Mouse (Mus musculus): Measurements from ENCODE around the gene Stat2. TPM values are rescaled to one million over a fixed set of nuclear protein-coding genes. Genes with fewer than 3 reads are reported as not detected.
"Not testable (repeated sequence)": the region's sequence is repeated elsewhere in the genome, so short reads cannot be mapped to it uniquely, and the experiment has no call there.

Stat2 gene
- polyA plus RNA-seq, 1 experiment from 2014 or later: 11.8 TPM

- Histone ChIP-seq H3K4me3 (ENCODE audit: low read length) (0 out of 2 replicates have a peak overlapping the region, but pooled peaks have one; percentile 6), H3K27ac (ENCODE audit: low read depth, low read length) (no peak overlapping the region), H3K4me2 (replicated peaks; ENCODE audit: low read depth, low read length) (peak overlapping the region; percentile 15; the same call in 1 of the 2 replicates)
These were observed 23.2 kb upstream of the Stat2 start for GRCm38 (mm10) chr10:128247020-128247732.

GRCm38 (mm10) chr10:128250565-128250964, 19.8 kb upstream of the Stat2 start:
- Histone ChIP-seq H3K4me2 (replicated peaks; ENCODE audit: low read depth, low read length) (no peak overlapping the region), H3K36me3 (ENCODE audit: control insufficient read depth, insufficient read depth, low read length) (peaks cover 76% of the 10 kb centered on the region), H3K27me3 (ENCODE audit: control insufficient read depth, insufficient read depth, low read length) (no peaks in the 10 kb centered on the region), H3K4me3 (ENCODE audit: low read length) (no peak overlapping the region), H3K27ac (ENCODE audit: low read depth, low read length) (no peak overlapping the region), H3K4me1 (ENCODE audit: control insufficient read depth, insufficient read depth, low read length) (no peaks in the 10 kb centered on the region), H3K9ac (ENCODE audit: low read depth, low read length) (no peak overlapping the region), H3K9me3 (ENCODE audit: control insufficient read depth, low read length) (no peaks in the 10 kb centered on the region)
- WGBS: 95% methylated on average over 13 of the region's 13 CpGs
- ATAC-seq (ENCODE audit: low FRiP score, low TSS enrichment): no peak

More at GRCm38 (mm10) chr10:128247020-128247732, 23.2 kb upstream of the Stat2 start:
- ATAC-seq (ENCODE audit: low FRiP score, low TSS enrichment): peak; percentile 44; the same call in 1 of the 2 replicates
- Histone ChIP-seq H3K27me3 (ENCODE audit: control insufficient read depth, insufficient read depth, low read length) (no peaks in the 10 kb centered on the region), H3K9me3 (ENCODE audit: control insufficient read depth, low read length) (no peaks in the 10 kb centered on the region), H3K9ac (ENCODE audit: low read depth, low read length) (no peak overlapping the region), H3K36me3 (ENCODE audit: control insufficient read depth, insufficient read depth, low read length) (peaks cover 97% of the 10 kb centered on the region), H3K4me1 (ENCODE audit: control insufficient read depth, insufficient read depth, low read length) (no peaks in the 10 kb centered on the region)
- WGBS: 80% methylated on average over 17 of the region's 17 CpGs

- Histone ChIP-seq H3K4me1 (ENCODE audit: control insufficient read depth, insufficient read depth, low read length) (no peaks in the 10 kb centered on the region), H3K4me2 (replicated peaks; ENCODE audit: low read depth, low read length) (no peak within 1 kb of the TSS), H3K27me3 (ENCODE audit: control insufficient read depth, insufficient read depth, low read length) (no peaks in the 10 kb centered on the region), H3K9ac (ENCODE audit: low read depth, low read length) (no peak within 1 kb of the TSS), H3K9me3 (ENCODE audit: control insufficient read depth, low read length) (no peaks in the 10 kb centered on the region), H3K36me3 (ENCODE audit: control insufficient read depth, insufficient read depth, low read length) (peaks cover 44% of the 10 kb centered on the region), H3K27ac (ENCODE audit: low read depth, low read length) (no peak within 1 kb of the TSS), H3K4me3 (ENCODE audit: low read length) (no peak within 1 kb of the TSS)
- WGBS: 88% methylated on average over 4 of the region's 4 CpGs
- ATAC-seq (ENCODE audit: low FRiP score, low TSS enrichment): no peak
These were observed 16.6 kb upstream of the Stat2 start, which contains the start of gene Apon for GRCm38 (mm10) chr10:128253677-128254255. Gene Apon (plus strand): TSS chr10:128254096.

- Histone ChIP-seq H3K9me3 (ENCODE audit: control insufficient read depth, low read length) (no peaks in the 10 kb centered on the region), H3K4me3 (ENCODE audit: low read length) (no peak overlapping the region), H3K9ac (ENCODE audit: low read depth, low read length) (no peak overlapping the region), H3K4me1 (ENCODE audit: control insufficient read depth, insufficient read depth, low read length) (no peaks in the 10 kb centered on the region), H3K27ac (ENCODE audit: low read depth, low read length) (no peak overlapping the region), H3K27me3 (ENCODE audit: control insufficient read depth, insufficient read depth, low read length) (no peaks in the 10 kb centered on the region), H3K36me3 (ENCODE audit: control insufficient read depth, insufficient read depth, low read length) (peaks cover 24% of the 10 kb centered on the region), H3K4me2 (replicated peaks; ENCODE audit: low read depth, low read length) (no peak overlapping the region)
- ATAC-seq (ENCODE audit: low FRiP score, low TSS enrichment): no peak
- 84% methylated on average over 8 of the region's 8 CpGs for WGBS
These were observed 14.4 kb upstream of the Stat2 start for GRCm38 (mm10) chr10:128255925-128256324.

GRCm38 (mm10) chr10:128256328-128256727, 14.0 kb upstream of the Stat2 start:
- Histone ChIP-seq H3K27ac (ENCODE audit: low read depth, low read length) (no peak overlapping the region), H3K4me1 (ENCODE audit: control insufficient read depth, insufficient read depth, low read length) (no peaks in the 10 kb centered on the region), H3K4me2 (replicated peaks; ENCODE audit: low read depth, low read length) (no peak overlapping the region), H3K27me3 (ENCODE audit: control insufficient read depth, insufficient read depth, low read length) (no peaks in the 10 kb centered on the region), H3K36me3 (ENCODE audit: control insufficient read depth, insufficient read depth, low read length) (peaks cover 20% of the 10 kb centered on the region), H3K9ac (ENCODE audit: low read depth, low read length) (no peak overlapping the region), H3K9me3 (ENCODE audit: control insufficient read depth, low read length) (no peaks in the 10 kb centered on the region), H3K4me3 (ENCODE audit: low read length) (no peak overlapping the region)
- ATAC-seq (ENCODE audit: low FRiP score, low TSS enrichment): no peak
- 66% methylated on average over 8 of the region's 8 CpGs for WGBS

GRCm38 (mm10) chr10:128258953-128259352, 11.4 kb upstream of the Stat2 start:
- H3K9ac ChIP-seq (ENCODE audit: low read depth, low read length): no peak overlapping the region
- no peak overlapping the region for H3K4me3 ChIP-seq (ENCODE audit: low read length)
- no peaks in the 10 kb centered on the region for H3K36me3 ChIP-seq (ENCODE audit: control insufficient read depth, insufficient read depth, low read length)
- H3K27me3 ChIP-seq (ENCODE audit: control insufficient read depth, insufficient read depth, low read length): no peaks in the 10 kb centered on the region
- H3K27ac ChIP-seq (ENCODE audit: low read depth, low read length): no peak overlapping the region
- no peak overlapping the region for H3K4me2 ChIP-seq (replicated peaks; ENCODE audit: low read depth, low read length)
- no peaks in the 10 kb centered on the region for H3K4me1 ChIP-seq (ENCODE audit: control insufficient read depth, insufficient read depth, low read length)
- H3K9me3 ChIP-seq (ENCODE audit: control insufficient read depth, low read length): no peaks in the 10 kb centered on the region
- WGBS: 66% methylated on average over 4 of the region's 4 CpGs
- no peak for ATAC-seq (ENCODE audit: low FRiP score, low TSS enrichment)

- H3K9ac ChIP-seq (ENCODE audit: low read depth, low read length): no peak overlapping the region
- H3K36me3 ChIP-seq (ENCODE audit: control insufficient read depth, insufficient read depth, low read length): no peaks in the 10 kb centered on the region
- no peaks in the 10 kb centered on the region for H3K27me3 ChIP-seq (ENCODE audit: control insufficient read depth, insufficient read depth, low read length)
- 94% methylated on average over 5 of the region's 5 CpGs for WGBS
- no peak overlapping the region for H3K27ac ChIP-seq (ENCODE audit: low read depth, low read length)
- no peaks in the 10 kb centered on the region for H3K9me3 ChIP-seq (ENCODE audit: control insufficient read depth, low read length)
- no peak overlapping the region for H3K4me2 ChIP-seq (replicated peaks; ENCODE audit: low read depth, low read length)
- no peaks in the 10 kb centered on the region for H3K4me1 ChIP-seq (ENCODE audit: control insufficient read depth, insufficient read depth, low read length)
- no peak for ATAC-seq (ENCODE audit: low FRiP score, low TSS enrichment)
- no peak overlapping the region for H3K4me3 ChIP-seq (ENCODE audit: low read length)
These were observed 10.4 kb upstream of the Stat2 start for GRCm38 (mm10) chr10:128259946-128260345.

GRCm38 (mm10) chr10:128260376-128260775, 10.0 kb upstream of the Stat2 start:
- not testable (repeated sequence) for H3K4me1 ChIP-seq (ENCODE audit: control insufficient read depth, insufficient read depth, low read length); H3K4me3 ChIP-seq (ENCODE audit: low read length); H3K4me2 ChIP-seq (replicated peaks; ENCODE audit: low read depth, low read length); H3K27ac ChIP-seq (ENCODE audit: low read depth, low read length); H3K9me3 ChIP-seq (ENCODE audit: control insufficient read depth, low read length); H3K9ac ChIP-seq (ENCODE audit: low read depth, low read length); ATAC-seq (ENCODE audit: low FRiP score, low TSS enrichment); H3K36me3 ChIP-seq (ENCODE audit: control insufficient read depth, insufficient read depth, low read length); H3K27me3 ChIP-seq (ENCODE audit: control insufficient read depth, insufficient read depth, low read length)
- WGBS: 77% methylated on average over 7 of the region's 7 CpGs

- Histone ChIP-seq H3K4me3 (ENCODE audit: low read length) (no peak overlapping the region), H3K27me3 (ENCODE audit: control insufficient read depth, insufficient read depth, low read length) (no peaks in the 10 kb centered on the region), H3K9me3 (ENCODE audit: control insufficient read depth, low read length) (no peaks in the 10 kb centered on the region), H3K27ac (ENCODE audit: low read depth, low read length) (no peak overlapping the region), H3K9ac (ENCODE audit: low read depth, low read length) (no peak overlapping the region), H3K4me1 (ENCODE audit: control insufficient read depth, insufficient read depth, low read length) (no peaks in the 10 kb centered on the region), H3K4me2 (replicated peaks; ENCODE audit: low read depth, low read length) (no peak overlapping the region), H3K36me3 (ENCODE audit: control insufficient read depth, insufficient read depth, low read length) (no peaks in the 10 kb centered on the region)
- WGBS: 78% methylated on average over 22 of the region's 22 CpGs
- ATAC-seq (ENCODE audit: low FRiP score, low TSS enrichment): no peak
These were observed 8.1 kb upstream of the Stat2 start for GRCm38 (mm10) chr10:128262300-128262699.
